Comparison of ENCODE assay signal across 9 mouse cellular contexts in genomic region chr1:127270273-127271020, GRCm38 (mm10).
DNase-seq lines count a peak whose midpoint lies in the region; ATAC-seq and TF ChIP-seq lines count a peak whose summit lies in the region.
"Had no signal": no experiment of that assay in that cellular context is flagged by ENCODE, and none has a peak within 500 bp of the region (broad histone marks: within the 10 kb centered on the region; RNA-seq: fewer than 3 reads in every experiment).

No protein-coding gene starts in this region.

- no peaks in the 10 kb centered on the region for H3K9me3 ChIP-seq in kidney, postnatal 0 days (replicated peaks; ENCODE audit: low read length)

- H3K9ac ChIP-seq in kidney, postnatal 0 days (ENCODE audit: low read depth, low read length), result no peak overlapping the region

- no peaks in the 10 kb centered on the region for H3K27me3 ChIP-seq in kidney, postnatal 0 days (ENCODE audit: insufficient read depth, low read length)

- WGBS in kidney, postnatal 0 days, result 62% methylated on average over 13 of the region's 13 CpGs

- no peak for TF ChIP-seq CTCF in kidney, postnatal 0 days (IDR thresholded peaks at IDR 0.05; ENCODE audit: low read depth)
- TF ChIP-seq CTCF in bone marrow macrophage, adult 2 months (IDR thresholded peaks at IDR 0.05; ENCODE audit: low read depth, low read length), result no peak

- no peak overlapping the region for H3K4me2 ChIP-seq in kidney, postnatal 0 days (ENCODE audit: low read length)

- H3K36me3 ChIP-seq in kidney, postnatal 0 days (ENCODE audit: insufficient read depth, low read length), result no peaks in the 10 kb centered on the region

- no peak overlapping the region for H3K4me3 ChIP-seq in kidney, postnatal 0 days (replicated peaks; ENCODE audit: low read depth, low read length)
- peak overlapping the region; percentile 35 for H3K4me3 ChIP-seq in bone marrow macrophage, adult 2 months (ENCODE audit: insufficient read depth, low read length)

- TF ChIP-seq POLR2A in bone marrow macrophage, adult 2 months (IDR thresholded peaks at IDR 0.05; ENCODE audit: borderline replicate concordance, low read depth, low read length), result no peak

- peak; percentile 19 for DNase-seq in kidney, postnatal 0 days (ENCODE audit: low spot score)
- no peak for DNase-seq in kidney, adult 11 months
- DNase-seq in CD4-positive, CD25-positive, alpha-beta regulatory T cell, adult 2 months (ENCODE audit: low read depth, low spot score), result peak; percentile 58
- peak; percentile 27 to 51 for DNase-seq in lung, postnatal 4 days
- no peak for DNase-seq in cerebellum, postnatal 36 days
- no peak for DNase-seq in testis, postnatal 14 days (ENCODE audit: low spot score)
- DNase-seq: cerebellum, postnatal 14 days; gastrocnemius, postnatal 14 days had no signal

- ATAC-seq in kidney, postnatal 0 days (replicated peaks; ENCODE audit: low FRiP score, low read depth), result no peak

- no peak overlapping the region for H3K27ac ChIP-seq in kidney, postnatal 0 days
- peak overlapping the region; percentile 96 for H3K27ac ChIP-seq in bone marrow macrophage, adult 2 months (ENCODE audit: insufficient read depth, low read depth, low read length)

- H3K4me1 ChIP-seq in kidney, postnatal 0 days (replicated peaks; ENCODE audit: insufficient read depth, low read length), result no peaks in the 10 kb centered on the region
- peaks cover 45% of the 10 kb centered on the region for H3K4me1 ChIP-seq in bone marrow macrophage, adult 2 months (ENCODE audit: control insufficient read depth, insufficient read depth, low read length)

Comparison
In these comparisons a context has a peak if more than half of its experiments do, and no peak if none do; other contexts are left out.
1. DNase-seq: peak in kidney, postnatal 0 days (single experiment), CD4-positive, CD25-positive, alpha-beta regulatory T cell, adult 2 months (single experiment) and lung, postnatal 4 days (2 of 2); none in kidney, adult 11 months (single experiment), cerebellum, postnatal 36 days (0 of 2) and testis, postnatal 14 days (single experiment).